Mouse (Mus musculus): ENCODE data around the gene Slamf7. TPM values are rescaled to one million over a fixed set of nuclear protein-coding genes. Genes with fewer than 3 reads are reported as not detected.

Gene Slamf7
- polyA plus RNA-seq, 1 experiment: 1.6 TPM

DNA sequence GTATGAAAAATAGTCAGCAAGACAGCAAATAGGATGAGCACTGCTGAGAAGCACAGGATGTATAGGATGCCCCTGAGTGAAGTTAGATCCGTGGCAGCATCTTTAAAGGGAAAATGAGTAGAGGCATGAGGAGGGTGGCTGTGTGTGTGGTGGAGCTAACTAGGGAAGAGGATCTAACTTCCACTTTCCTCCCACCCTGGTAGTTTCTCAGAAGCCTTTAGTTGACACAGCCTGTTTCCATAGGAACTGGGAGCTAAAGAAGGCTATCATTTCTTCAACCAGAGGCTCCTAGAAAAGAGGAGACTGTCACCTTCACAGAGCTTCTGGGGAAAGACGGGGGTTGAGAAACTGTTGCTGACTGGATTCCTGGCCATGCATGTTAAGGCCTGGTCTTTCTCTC, 14.1 kb downstream of the Slamf7 start:
- Histone ChIP-seq H3K4me3 (ENCODE audit: low read depth, low read length) (no peak overlapping the region), H3K36me3 (ENCODE audit: control insufficient read depth, insufficient read depth, low read length) (no peaks in the 10 kb centered on the region), H3K27ac (ENCODE audit: insufficient read depth, low read depth, low read length) (no peak overlapping the region), H3K27me3 (ENCODE audit: control insufficient read depth, insufficient read depth, low read length) (no peaks in the 10 kb centered on the region), H3K4me1 (ENCODE audit: control insufficient read depth, insufficient read depth, insufficient read length, low read length) (no peaks in the 10 kb centered on the region; the same call in 1 of the 2 replicates)
- TF ChIP-seq POLR2A (IDR thresholded peaks at IDR 0.05; ENCODE audit: low read depth, low read length): no peak
- no peak for TF ChIP-seq CTCF (IDR thresholded peaks at IDR 0.05; ENCODE audit: extremely low read depth, insufficient read length, insufficient replicate concordance, low read depth, low read length)
- 72% methylated on average over 2 of the region's 2 CpGs for WGBS

DNA sequence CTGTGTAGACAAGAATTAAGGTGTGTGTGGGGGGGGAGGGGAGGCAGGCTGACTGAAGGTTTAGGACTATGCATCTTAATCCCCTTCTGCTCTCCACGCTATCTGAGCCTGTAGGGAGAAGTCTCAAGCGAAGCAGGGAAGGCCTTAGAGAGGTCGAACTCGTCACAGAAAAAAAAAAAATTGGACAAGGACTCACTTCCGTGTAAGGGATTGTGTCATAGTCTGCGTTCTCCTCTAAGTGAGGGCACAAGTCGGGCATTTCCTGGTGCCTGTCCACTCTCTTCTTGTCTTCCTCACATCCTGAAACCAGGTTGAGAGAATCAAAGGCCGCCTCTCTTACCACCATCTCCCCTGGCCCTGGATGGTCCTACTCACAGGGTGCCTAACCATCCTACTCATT, 15.7 kb downstream of the Slamf7 start:
- H3K27ac ChIP-seq (ENCODE audit: insufficient read depth, low read depth, low read length): no peak overlapping the region
- no peak overlapping the region for H3K4me3 ChIP-seq (ENCODE audit: low read depth, low read length)
- 70% methylated on average over 8 of the region's 8 CpGs for WGBS
- H3K4me1 ChIP-seq (ENCODE audit: control insufficient read depth, insufficient read depth, insufficient read length, low read length): no peaks in the 10 kb centered on the region
- H3K27me3 ChIP-seq (ENCODE audit: control insufficient read depth, insufficient read depth, low read length): no peaks in the 10 kb centered on the region
- H3K36me3 ChIP-seq (ENCODE audit: control insufficient read depth, insufficient read depth, low read length): no peaks in the 10 kb centered on the region
- TF ChIP-seq CTCF (IDR thresholded peaks at IDR 0.05; ENCODE audit: extremely low read depth, insufficient read length, insufficient replicate concordance, low read depth, low read length) (no peak), POLR2A (IDR thresholded peaks at IDR 0.05; ENCODE audit: low read depth, low read length) (no peak)

DNA sequence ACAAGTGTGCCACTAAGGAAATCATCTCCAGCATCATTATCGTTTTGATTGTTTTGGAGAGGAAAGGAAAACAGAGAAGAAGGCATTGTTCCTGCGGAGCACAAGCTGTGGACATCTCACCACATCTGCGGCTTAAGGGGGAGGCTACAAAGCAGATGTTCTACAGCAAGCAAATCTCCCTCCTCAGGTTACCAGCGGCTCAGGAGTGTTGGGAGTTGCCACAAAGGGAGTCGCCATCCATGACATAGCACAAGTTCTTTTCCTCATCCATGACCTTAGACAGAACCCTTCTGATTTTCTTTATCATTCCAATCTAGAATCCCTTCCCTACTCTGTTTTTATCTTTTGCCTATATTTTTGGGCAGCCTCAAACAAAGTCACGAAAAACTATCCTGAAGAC, 17.1 kb downstream of the Slamf7 start:
- no peak for TF ChIP-seq CTCF (IDR thresholded peaks at IDR 0.05; ENCODE audit: extremely low read depth, insufficient read length, insufficient replicate concordance, low read depth, low read length)
- no peak for TF ChIP-seq POLR2A (IDR thresholded peaks at IDR 0.05; ENCODE audit: low read depth, low read length)

DNA sequence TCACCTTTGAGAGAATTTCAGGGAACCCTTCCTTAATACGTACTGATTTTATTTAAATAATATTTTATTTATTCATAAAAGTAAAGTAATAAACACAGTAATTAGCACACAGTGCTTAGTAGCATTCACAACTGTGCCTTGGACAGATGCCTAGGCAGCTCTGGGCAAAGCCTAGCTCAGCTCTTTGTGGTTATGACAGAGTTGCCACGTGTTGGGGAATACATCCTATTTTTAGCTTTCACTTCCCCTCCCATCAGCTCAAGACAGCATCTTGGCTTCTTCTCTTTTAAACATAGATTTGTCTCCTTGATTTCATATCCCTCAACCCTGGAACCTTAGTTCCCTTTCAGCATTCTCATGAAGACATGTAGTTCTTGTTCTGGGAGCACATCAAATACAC, 21.4 kb downstream of the Slamf7 start:
- no peak overlapping the region for H3K27ac ChIP-seq (ENCODE audit: insufficient read depth, low read depth, low read length)
- no peak overlapping the region for H3K4me3 ChIP-seq (ENCODE audit: low read depth, low read length)
- H3K36me3 ChIP-seq (ENCODE audit: control insufficient read depth, insufficient read depth, low read length): no peaks in the 10 kb centered on the region
- no peaks in the 10 kb centered on the region for H3K27me3 ChIP-seq (ENCODE audit: control insufficient read depth, insufficient read depth, low read length)
- H3K4me1 ChIP-seq (ENCODE audit: control insufficient read depth, insufficient read depth, insufficient read length, low read length): no peaks in the 10 kb centered on the region
- WGBS: 45% methylated on average over 2 of the region's 2 CpGs
- TF ChIP-seq CTCF (IDR thresholded peaks at IDR 0.05; ENCODE audit: extremely low read depth, insufficient read length, insufficient replicate concordance, low read depth, low read length): no peak
- TF ChIP-seq POLR2A (IDR thresholded peaks at IDR 0.05; ENCODE audit: low read depth, low read length): no peak

More for the DNA sequence above, 17.1 kb downstream of the Slamf7 start:
- no peak overlapping the region for H3K27ac ChIP-seq (ENCODE audit: insufficient read depth, low read depth, low read length)
- WGBS: 51% methylated on average over 6 of the region's 6 CpGs
- H3K27me3 ChIP-seq (ENCODE audit: control insufficient read depth, insufficient read depth, low read length): no peaks in the 10 kb centered on the region
- no peak overlapping the region for H3K4me3 ChIP-seq (ENCODE audit: low read depth, low read length)
- no peaks in the 10 kb centered on the region for H3K4me1 ChIP-seq (ENCODE audit: control insufficient read depth, insufficient read depth, insufficient read length, low read length)
- no peaks in the 10 kb centered on the region for H3K36me3 ChIP-seq (ENCODE audit: control insufficient read depth, insufficient read depth, low read length)

DNA sequence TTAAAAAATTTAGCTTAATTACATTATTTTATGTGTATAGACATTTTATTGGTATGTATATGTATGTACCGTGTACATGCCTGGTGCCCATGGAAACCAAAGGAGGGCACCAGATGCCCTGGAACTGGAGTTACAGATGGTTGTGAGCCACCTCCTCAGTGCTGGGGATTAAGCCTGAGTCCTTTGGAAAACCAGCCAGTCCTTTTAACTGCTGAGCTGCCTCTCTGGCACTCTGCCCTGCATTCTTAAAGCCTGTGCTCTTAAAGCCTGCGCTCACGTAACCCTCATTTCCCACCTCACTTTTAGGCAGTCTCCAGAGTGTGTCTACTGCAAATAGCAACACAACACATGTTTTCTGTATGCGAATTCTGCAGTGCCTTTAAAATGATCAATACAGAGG, 21.9 kb downstream of the Slamf7 start:
- WGBS: 76% methylated on average over 4 of the region's 4 CpGs
- H3K4me1 ChIP-seq (ENCODE audit: control insufficient read depth, insufficient read depth, insufficient read length, low read length): no peaks in the 10 kb centered on the region
- no peaks in the 10 kb centered on the region for H3K27me3 ChIP-seq (ENCODE audit: control insufficient read depth, insufficient read depth, low read length)
- no peak overlapping the region for H3K27ac ChIP-seq (ENCODE audit: insufficient read depth, low read depth, low read length)
- no peak overlapping the region for H3K4me3 ChIP-seq (ENCODE audit: low read depth, low read length)
- no peak for TF ChIP-seq CTCF (IDR thresholded peaks at IDR 0.05; ENCODE audit: extremely low read depth, insufficient read length, insufficient replicate concordance, low read depth, low read length)
- TF ChIP-seq POLR2A (IDR thresholded peaks at IDR 0.05; ENCODE audit: low read depth, low read length): no peak
- no peaks in the 10 kb centered on the region for H3K36me3 ChIP-seq (ENCODE audit: control insufficient read depth, insufficient read depth, low read length)

DNA sequence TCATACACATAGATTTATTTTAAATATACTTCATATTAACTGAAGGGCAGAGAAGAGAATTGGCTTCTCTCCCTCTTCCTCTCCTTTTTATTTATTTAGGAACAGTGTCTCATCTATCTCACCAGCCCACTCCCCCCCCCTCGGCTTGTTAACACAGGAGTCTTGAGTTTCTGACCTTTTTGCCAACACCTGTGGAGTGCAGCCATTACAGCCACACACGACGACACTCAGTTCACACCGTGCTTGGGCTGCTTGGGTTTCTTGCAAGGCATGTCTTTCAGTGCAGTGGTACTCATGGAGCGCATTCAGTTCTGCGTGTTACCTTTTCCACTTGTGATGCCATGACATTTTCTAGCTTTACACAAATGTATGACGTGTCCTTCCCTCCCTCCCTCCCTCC, 22.8 kb downstream of the Slamf7 start:
- H3K27me3 ChIP-seq (ENCODE audit: control insufficient read depth, insufficient read depth, low read length): no peaks in the 10 kb centered on the region
- WGBS: 73% methylated on average over 7 of the region's 7 CpGs
- no peaks in the 10 kb centered on the region for H3K36me3 ChIP-seq (ENCODE audit: control insufficient read depth, insufficient read depth, low read length)
- no peaks in the 10 kb centered on the region for H3K4me1 ChIP-seq (ENCODE audit: control insufficient read depth, insufficient read depth, insufficient read length, low read length)
- no peak overlapping the region for H3K4me3 ChIP-seq (ENCODE audit: low read depth, low read length)
- peak overlapping the region; percentile 62 for H3K27ac ChIP-seq (ENCODE audit: insufficient read depth, low read depth, low read length)
- TF ChIP-seq CTCF (IDR thresholded peaks at IDR 0.05; ENCODE audit: extremely low read depth, insufficient read length, insufficient replicate concordance, low read depth, low read length) (no peak), POLR2A (IDR thresholded peaks at IDR 0.05; ENCODE audit: low read depth, low read length) (no peak)

DNA sequence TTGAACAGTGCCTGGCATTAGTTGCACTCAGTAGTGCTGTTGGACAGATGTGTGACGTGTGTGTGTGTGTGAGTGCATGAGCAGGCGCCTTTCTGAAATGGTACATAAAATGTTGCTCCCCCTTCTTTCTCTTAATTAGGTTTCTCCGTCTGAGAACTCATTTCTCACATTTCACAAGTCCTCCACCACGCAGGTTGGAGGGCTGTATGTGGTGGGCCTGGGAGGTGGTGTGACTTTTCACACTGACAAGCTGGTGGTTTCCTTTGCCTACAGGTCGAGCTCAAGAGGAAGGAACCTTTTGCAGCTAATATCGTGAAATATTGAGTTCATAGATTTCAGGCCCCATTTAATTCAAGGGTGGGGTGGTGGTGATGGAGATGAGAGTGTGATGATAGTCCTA, 23.7 kb downstream of the Slamf7 start:
- H3K27ac ChIP-seq (ENCODE audit: insufficient read depth, low read depth, low read length): peak overlapping the region; percentile 75
- no peak overlapping the region for H3K4me3 ChIP-seq (ENCODE audit: low read depth, low read length)
- TF ChIP-seq POLR2A (IDR thresholded peaks at IDR 0.05; ENCODE audit: low read depth, low read length) (no peak), CTCF (IDR thresholded peaks at IDR 0.05; ENCODE audit: extremely low read depth, insufficient read length, insufficient replicate concordance, low read depth, low read length) (no peak)
- H3K4me1 ChIP-seq (ENCODE audit: control insufficient read depth, insufficient read depth, insufficient read length, low read length): no peaks in the 10 kb centered on the region
- no peaks in the 10 kb centered on the region for H3K27me3 ChIP-seq (ENCODE audit: control insufficient read depth, insufficient read depth, low read length)
- no peaks in the 10 kb centered on the region for H3K36me3 ChIP-seq (ENCODE audit: control insufficient read depth, insufficient read depth, low read length)
- WGBS: 67% methylated on average over 6 of the region's 6 CpGs

DNA sequence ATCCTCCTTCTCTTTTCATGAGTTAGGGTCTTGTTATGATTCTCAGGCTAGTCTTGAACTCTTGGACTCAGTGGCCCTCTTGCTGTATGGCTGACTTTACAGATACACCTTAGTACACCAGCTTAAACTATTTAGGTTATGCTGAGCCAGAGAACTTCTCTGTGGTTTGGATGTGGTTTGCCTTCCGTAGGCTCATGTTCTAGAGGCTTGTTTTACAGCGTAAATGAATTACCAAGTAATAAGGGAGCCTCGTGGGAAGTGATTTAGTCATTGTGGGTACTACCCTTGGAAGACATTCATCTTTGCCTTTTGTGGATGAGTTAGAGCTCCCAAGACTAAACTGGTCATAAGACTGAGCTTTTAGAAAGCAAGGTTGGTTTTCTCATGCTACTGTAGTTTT, 25.0 kb downstream of the Slamf7 start:
- H3K4me3 ChIP-seq (ENCODE audit: low read depth, low read length): no peak overlapping the region
- 66% methylated on average over 3 of the region's 3 CpGs for WGBS
- no peak for TF ChIP-seq POLR2A (IDR thresholded peaks at IDR 0.05; ENCODE audit: low read depth, low read length)
- no peak for TF ChIP-seq CTCF (IDR thresholded peaks at IDR 0.05; ENCODE audit: extremely low read depth, insufficient read length, insufficient replicate concordance, low read depth, low read length)
- no peaks in the 10 kb centered on the region for H3K4me1 ChIP-seq (ENCODE audit: control insufficient read depth, insufficient read depth, insufficient read length, low read length)
- no peaks in the 10 kb centered on the region for H3K27me3 ChIP-seq (ENCODE audit: control insufficient read depth, insufficient read depth, low read length)
- H3K27ac ChIP-seq (ENCODE audit: insufficient read depth, low read depth, low read length): peak overlapping the region; percentile 46
- no peaks in the 10 kb centered on the region for H3K36me3 ChIP-seq (ENCODE audit: control insufficient read depth, insufficient read depth, low read length)
